Mouse (Mus musculus) liver, postnatal 0 days (tissue): ENCODE results near the gene Tm9sf2. TPM values are rescaled to one million over a fixed set of nuclear protein-coding genes. Genes with fewer than 3 reads are reported as not detected.

ENCODE experiments used
- ATAC-seq: fragments of 200-750 bp; cut with Nextera tagmentation; 2 replicates; pipeline ENCODE4 v1.8.0; 2017; ENCODE audit warnings: mild to moderate bottlenecking, moderate library complexity
- DNase-seq: peaks from one replicate; pipeline ENCODE4 v3.0.0-alpha.2; 2016
- H3K27ac ChIP-seq: fragments of 300-500 bp; sonication (generic); 2 replicates; pipeline ENCODE4 v1.5.1; 2014; ENCODE audit warnings: antibody characterized with exemption, moderate library complexity, mild to moderate bottlenecking, low read depth
- H3K27me3 ChIP-seq: fragments of 300-500 bp; sonication (generic); 2 replicates; pipeline ENCODE4 v1.6.1; 2014; ENCODE audit warnings: low read length, control low read depth, mixed read lengths; ENCODE audit not compliant: insufficient read depth
- H3K36me3 ChIP-seq: fragments of 300-500 bp; sonication (generic); replicated peaks from 2 replicates; pipeline ENCODE4 v1.6.1; 2014; ENCODE audit warnings: mild to moderate bottlenecking, control low read depth, low read length, moderate library complexity, mixed read lengths; ENCODE audit not compliant: insufficient read depth
- H3K4me1 ChIP-seq: fragments of 300-500 bp; sonication (generic); 2 replicates; pipeline ENCODE4 v1.6.1; 2014; ENCODE audit warnings: antibody characterized with exemption, mild to moderate bottlenecking, control low read depth; ENCODE audit not compliant: insufficient read depth
- H3K4me2 ChIP-seq: fragments of 300-500 bp; sonication (generic); 2 replicates; pipeline ENCODE4 v1.6.1; 2014; ENCODE audit warnings: low read depth, mild to moderate bottlenecking, low read length, moderate library complexity, mixed read lengths
- H3K4me3 ChIP-seq: fragments of 300-500 bp; sonication (generic); 2 replicates; pipeline ENCODE4 v1.5.1; 2014; ENCODE audit warnings: low read depth, low read length
- H3K9ac ChIP-seq: fragments of 300-500 bp; sonication (generic); replicated peaks from 2 replicates; pipeline ENCODE4 v1.6.1; 2014; ENCODE audit warnings: mild to moderate bottlenecking, moderate library complexity
- H3K9me3 ChIP-seq: fragments of 300-500 bp; sonication (generic); 2 replicates; pipeline ENCODE4 v1.6.1; 2016; ENCODE audit warnings: mild to moderate bottlenecking, control low read depth, low read length, mixed read lengths
- CTCF ChIP-seq: sonication (generic); IDR thresholded peaks from 2 replicates; pipeline ENCODE4 v1.5.1; 2016; ENCODE audit warnings: antibody characterized with exemption, low read depth
- EP300 ChIP-seq: IDR thresholded peaks from 2 replicates; pipeline ENCODE4 v1.6.1; 2016; ENCODE audit warnings: antibody characterized with exemption, low read depth, mild to moderate bottlenecking
- WGBS: fragments of 180-500 bp; shearing (Covaris S2); extraction: QIAGEN DNeasy Blood & Tissue Kit; methylation state at CpG from one replicate; pipeline ENCODE4 v1.1.7; 2014; ENCODE audit not compliant: insufficient replicate concordance; 5-methylcytosine and 5-hydroxymethylcytosine counted together
- polyA plus RNA-seq: library from polyadenylated mRNA; unstranded; fragments of >200 nt; fragmentation: Nextera tagmentation; extraction: Ambion mirVana; gene quantifications from 2 replicates; pipeline ENCODE4 v1.2.1, GENCODE M21; 2015

The Tm9sf2 gene
- polyA plus RNA-seq = 99.3 and 107 TPM in 2 replicates

GRCm38 (mm10) chr14:122106822-122107468, at the start of gene Tm9sf2:
Gene Tm9sf2, plus strand, starts transcription at chr14:122107038.
- no peaks in the 10 kb centered on the region for H3K9me3 ChIP-seq
- peak; percentile 87 for ATAC-seq
- H3K9ac ChIP-seq = peak within 1 kb of the TSS; percentile 99
- TF ChIP-seq EP300 (no peak), CTCF (no peak)
- 2% methylated on average over 69 of the region's 76 CpGs for WGBS
- no peaks in the 10 kb centered on the region for H3K27me3 ChIP-seq
- H3K4me3 ChIP-seq = peak within 1 kb of the TSS; percentile 99
- peaks cover 6% of the 10 kb centered on the region; the same call in 1 of the 2 replicates for H3K36me3 ChIP-seq
- peak; percentile 95 for DNase-seq
- H3K27ac ChIP-seq = peak within 1 kb of the TSS; percentile 99
- H3K4me1 ChIP-seq = peaks cover 34% of the 10 kb centered on the region
- peak within 1 kb of the TSS; percentile 93 for H3K4me2 ChIP-seq

- WGBS = 15% methylated on average over 2 of the region's 2 CpGs
- Histone ChIP-seq H3K36me3 (no peaks in the 10 kb centered on the region), H3K27ac (no peak overlapping the region), H3K27me3 (no peaks in the 10 kb centered on the region), H3K9ac (no peak overlapping the region), H3K4me1 (0 out of 2 replicates have a peak, but pooled peaks cover 3% of the 10 kb centered on the region), H3K4me3 (no peak overlapping the region), H3K4me2 (no peak overlapping the region), H3K9me3 (no peaks in the 10 kb centered on the region)
- 0 out of 2 replicates have a peak, but pooled peaks have one; percentile 7 for ATAC-seq
- no peak for DNase-seq
- TF ChIP-seq CTCF (no peak), EP300 (no peak)
Observed at GRCm38 (mm10) chr14:122057941-122058346, 48.9 kb upstream of the Tm9sf2 start.

- Histone ChIP-seq H3K4me2 (no peak overlapping the region), H3K4me1 (peaks cover 3% of the 10 kb centered on the region; the same call in 1 of the 2 replicates), H3K9me3 (no peaks in the 10 kb centered on the region), H3K9ac (no peak overlapping the region), H3K4me3 (no peak overlapping the region), H3K36me3 (no peaks in the 10 kb centered on the region), H3K27ac (no peak overlapping the region), H3K27me3 (no peaks in the 10 kb centered on the region)
- peak; percentile 98 for TF ChIP-seq CTCF
- no peak for TF ChIP-seq EP300
- ATAC-seq = peak; percentile 69
- WGBS = 2% methylated on average over 3 of the region's 3 CpGs
- DNase-seq = peak; percentile 87
Observed at GRCm38 (mm10) chr14:122060642-122061041, 46.2 kb upstream of the Tm9sf2 start.

- no peak for ATAC-seq
Observed at GRCm38 (mm10) chr14:122061376-122061775, 45.5 kb upstream of the Tm9sf2 start.

GRCm38 (mm10) chr14:122062411-122063090, 44.3 kb upstream of the Tm9sf2 start:
- Histone ChIP-seq H3K4me1 (peaks cover 7% of the 10 kb centered on the region), H3K4me2 (no peak overlapping the region), H3K27me3 (no peaks in the 10 kb centered on the region), H3K4me3 (no peak overlapping the region), H3K9ac (no peak overlapping the region), H3K36me3 (no peaks in the 10 kb centered on the region), H3K27ac (no peak overlapping the region), H3K9me3 (no peaks in the 10 kb centered on the region)
- TF ChIP-seq CTCF = peak; percentile 21; the same call in 1 of the 2 replicates
- no peak for TF ChIP-seq EP300
- WGBS = 76% methylated on average over 10 of the region's 10 CpGs
- no peak for ATAC-seq
- no peak for DNase-seq

More at GRCm38 (mm10) chr14:122061376-122061775, 45.5 kb upstream of the Tm9sf2 start:
- Histone ChIP-seq H3K4me1 (peaks cover 3% of the 10 kb centered on the region; the same call in 1 of the 2 replicates), H3K4me2 (no peak overlapping the region), H3K4me3 (no peak overlapping the region), H3K36me3 (no peaks in the 10 kb centered on the region), H3K9me3 (no peaks in the 10 kb centered on the region), H3K9ac (no peak overlapping the region), H3K27me3 (no peaks in the 10 kb centered on the region), H3K27ac (no peak overlapping the region)
- 84% methylated on average over 6 of the region's 6 CpGs for WGBS
- TF ChIP-seq EP300 (no peak), CTCF (no peak)
- DNase-seq = no peak

GRCm38 (mm10) chr14:122063599-122063998, 43.2 kb upstream of the Tm9sf2 start:
- peak overlapping the region; percentile 52; the same call in 1 of the 2 replicates for H3K27ac ChIP-seq
- H3K4me1 ChIP-seq = peaks cover 14% of the 10 kb centered on the region
- ATAC-seq = no peak
- no peak overlapping the region for H3K4me3 ChIP-seq
- TF ChIP-seq EP300 (no peak), CTCF (no peak)
- WGBS = 44% methylated on average over 5 of the region's 5 CpGs
- no peak overlapping the region for H3K4me2 ChIP-seq
- no peak for DNase-seq
- H3K9me3 ChIP-seq = no peaks in the 10 kb centered on the region
- H3K9ac ChIP-seq = no peak overlapping the region
- no peaks in the 10 kb centered on the region for H3K36me3 ChIP-seq
- no peaks in the 10 kb centered on the region for H3K27me3 ChIP-seq
